Mouse (Mus musculus): ENCODE results near the gene Gm7849. TPM values are rescaled to one million over a fixed set of nuclear protein-coding genes. Genes with fewer than 3 reads are reported as not detected.
"Not testable (repeated sequence)": the region's sequence is repeated elsewhere in the genome, so short reads cannot be mapped to it uniquely, and the experiment has no call there.

Gm7849 gene
- polyA plus RNA-seq (2015; fragmentation: Nextera tagmentation; extraction: Ambion mirVana) = not detected in 2 replicates

DNA sequence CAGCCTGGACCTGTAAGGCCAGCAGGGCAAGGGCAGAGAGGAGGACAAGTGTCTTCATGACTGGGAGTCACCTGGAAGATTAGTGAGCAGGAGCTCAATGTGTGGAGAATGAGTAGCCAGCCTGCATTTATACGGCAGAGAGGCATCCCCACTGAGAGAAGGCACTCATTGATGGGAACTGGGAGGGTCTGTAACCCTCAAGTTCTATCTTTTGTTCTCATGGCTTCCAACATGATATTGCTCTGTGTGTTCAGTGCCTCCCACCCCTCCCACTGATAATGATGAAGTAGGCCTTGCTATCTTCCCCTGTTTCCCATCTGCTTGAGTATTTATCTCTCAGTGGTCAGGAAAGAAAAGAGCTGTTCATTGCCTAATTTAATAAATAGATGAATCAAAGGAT lies at the start of gene Gm7849:
Gene Gm7849, minus strand, starts transcription at position 101 of the 400 bp plus-strand sequence.
- H3K9me3 ChIP-seq; H3K36me3 ChIP-seq; H3K27ac ChIP-seq; H3K4me1 ChIP-seq (replicated peaks); H3K4me2 ChIP-seq (replicated peaks); H3K4me3 ChIP-seq (replicated peaks); H3K9ac ChIP-seq (replicated peaks); H3K27me3 ChIP-seq; ATAC-seq: not testable (repeated sequence)
- WGBS = no CpG with 5 or more reads among the region's 1 CpGs

GRCm38 (mm10) chr8:21427111-21427510 lies 29.2 kb downstream of the Gm7849 start, which contains the start of gene Defa36:
Defa36 (plus strand) TSS chr8:21427411.
- not testable (repeated sequence) for H3K27me3 ChIP-seq; H3K4me1 ChIP-seq (replicated peaks); H3K9ac ChIP-seq (replicated peaks); H3K4me2 ChIP-seq (replicated peaks); H3K27ac ChIP-seq; H3K9me3 ChIP-seq; H3K4me3 ChIP-seq (replicated peaks); H3K36me3 ChIP-seq; ATAC-seq
- WGBS = no CpG with 5 or more reads among the region's 1 CpGs

Other genes with a start within 250 kb of the Gm7849 start
- not detected in 2 replicates for gene Gm15292, start 206.8 kb downstream of the Gm7849 start, polyA plus RNA-seq (2015; fragmentation: Nextera tagmentation; extraction: Ambion mirVana)
- gene Defa27, start 141.0 kb downstream of the Gm7849 start, polyA plus RNA-seq (2015; fragmentation: Nextera tagmentation; extraction: Ambion mirVana) = not detected in 2 replicates
- gene Defa29, start 129.5 kb downstream of the Gm7849 start, polyA plus RNA-seq (2015; fragmentation: Nextera tagmentation; extraction: Ambion mirVana) = not detected in 2 replicates
- gene Defa2, start 78.0 kb downstream of the Gm7849 start, polyA plus RNA-seq (2015; fragmentation: Nextera tagmentation; extraction: Ambion mirVana) = not detected in 2 replicates
- gene Defa33, start 64.7 kb downstream of the Gm7849 start, polyA plus RNA-seq (2015; fragmentation: Nextera tagmentation; extraction: Ambion mirVana) = not detected in 2 replicates
- not detected in 2 replicates for gene Defa36, start 29.1 kb downstream of the Gm7849 start, polyA plus RNA-seq (2015; fragmentation: Nextera tagmentation; extraction: Ambion mirVana)
- not detected in 2 replicates for gene Defa20, start 52.7 kb upstream of the Gm7849 start, polyA plus RNA-seq (2015; fragmentation: Nextera tagmentation; extraction: Ambion mirVana)
- not detected in 2 replicates for gene Defa32, start 72.5 kb upstream of the Gm7849 start, polyA plus RNA-seq (2015; fragmentation: Nextera tagmentation; extraction: Ambion mirVana)
- not detected in 2 replicates for gene Defa37, start 108.8 kb upstream of the Gm7849 start, polyA plus RNA-seq (2015; fragmentation: Nextera tagmentation; extraction: Ambion mirVana)
- not detected in 2 replicates for gene Defa28, start 126.4 kb upstream of the Gm7849 start, polyA plus RNA-seq (2015; fragmentation: Nextera tagmentation; extraction: Ambion mirVana)
- not detected in 2 replicates for gene Gm7861, start 137.9 kb upstream of the Gm7849 start, polyA plus RNA-seq (2015; fragmentation: Nextera tagmentation; extraction: Ambion mirVana)
- not detected in 2 replicates for gene Defa26, start 161.6 kb upstream of the Gm7849 start, polyA plus RNA-seq (2015; fragmentation: Nextera tagmentation; extraction: Ambion mirVana)
- gene Defa17, start 199.2 kb upstream of the Gm7849 start, polyA plus RNA-seq (2015; fragmentation: Nextera tagmentation; extraction: Ambion mirVana) = not detected in 2 replicates
- gene Defa34, start 209.2 kb upstream of the Gm7849 start, polyA plus RNA-seq (2015; fragmentation: Nextera tagmentation; extraction: Ambion mirVana) = not detected in 2 replicates
- gene AY761184, start 247.1 kb upstream of the Gm7849 start, polyA plus RNA-seq (2015; fragmentation: Nextera tagmentation; extraction: Ambion mirVana) = not detected in 2 replicates

Data from midbrain, embryonic 13.5 days (tissue).